Mouse (Mus musculus) embryonic stem cell, embryonic (primary cell): ENCODE data around the gene Tmem100.

ENCODE experiments used
- CTCF ChIA-PET, 4 experiments: fragments of 300-600 bp in 2 of 4; fragments of 350-600 bp in 2 of 4; sonication (Branson Sonifier 250); formaldehyde crosslinking; loops; one replicate each; lab custom pipeline; 2022; ENCODE audit warnings: inconsistent platforms in 2 of 4; lab: Charles Lee
- POLR2A ChIA-PET, 4 experiments: fragments of 300-600 bp in 2 of 4; fragments of 350-600 bp in 2 of 4; sonication (Branson Sonifier 250); formaldehyde crosslinking; loops; one replicate each; lab custom pipeline; 2022; ENCODE audit warnings: antibody characterized with exemption in 4 of 4, inconsistent platforms in 1 of 4; lab: Charles Lee

Gene Tmem100

DNA sequence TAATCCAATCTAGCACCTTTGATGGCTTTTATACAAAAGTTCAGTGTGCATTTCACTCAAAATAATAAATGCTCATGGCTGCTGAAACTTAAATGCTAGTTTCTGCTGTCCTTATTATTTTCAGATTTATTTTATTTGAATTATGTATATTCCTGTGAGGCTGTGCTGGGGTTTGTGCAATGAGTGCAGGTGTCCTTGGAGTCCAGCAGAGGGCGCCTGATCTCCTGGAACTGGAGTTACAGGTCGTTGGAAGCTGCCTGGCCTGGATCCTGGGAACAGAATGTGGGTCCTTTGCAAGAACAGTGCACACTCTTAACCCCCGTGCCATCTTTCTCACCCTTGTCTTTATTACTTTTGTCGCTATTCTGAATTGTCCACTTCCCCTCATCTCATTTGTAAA, 6.3 kb downstream of the Tmem100 start:
- ChIA-PET CTCF (interaction anchor here (0.5 to 4.2 kb wide), 14 partner anchors 17 to 598 kb away, joined by 3 to 44 read pairs (median 4); no protein-coding TSS in a partner anchor), POLR2A (no interaction called here)

DNA sequence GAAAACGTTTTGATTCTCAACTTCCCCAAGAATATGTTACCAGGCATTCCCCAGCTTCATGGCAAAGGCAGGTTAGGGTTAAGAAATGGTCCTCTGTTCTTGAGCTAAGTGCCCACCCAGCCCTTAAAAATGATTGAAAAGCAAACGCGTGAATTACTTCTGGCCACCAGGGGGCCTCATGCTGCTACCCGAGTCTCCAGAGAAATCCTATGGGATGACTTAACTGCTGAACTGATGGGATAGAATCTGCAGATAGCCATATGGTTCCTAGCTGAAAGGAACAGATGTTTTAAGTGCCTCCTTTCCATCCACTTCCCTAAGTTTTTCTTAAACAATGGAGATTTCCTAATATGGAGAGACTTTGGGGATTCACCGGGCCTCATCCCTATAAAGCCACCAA, 7.9 kb downstream of the Tmem100 start:
- ChIA-PET POLR2A (interaction anchor here in 1 of 4 experiments (0.8 to 1.0 kb wide), 2 partner anchors 51 to 130 kb away, joined by 3 read pairs; no protein-coding TSS in a partner anchor), CTCF (interaction anchor here (0.6 to 4.2 kb wide), 17 partner anchors 9 to 194 kb away, joined by 3 to 44 read pairs (median 4); no protein-coding TSS in a partner anchor)

DNA sequence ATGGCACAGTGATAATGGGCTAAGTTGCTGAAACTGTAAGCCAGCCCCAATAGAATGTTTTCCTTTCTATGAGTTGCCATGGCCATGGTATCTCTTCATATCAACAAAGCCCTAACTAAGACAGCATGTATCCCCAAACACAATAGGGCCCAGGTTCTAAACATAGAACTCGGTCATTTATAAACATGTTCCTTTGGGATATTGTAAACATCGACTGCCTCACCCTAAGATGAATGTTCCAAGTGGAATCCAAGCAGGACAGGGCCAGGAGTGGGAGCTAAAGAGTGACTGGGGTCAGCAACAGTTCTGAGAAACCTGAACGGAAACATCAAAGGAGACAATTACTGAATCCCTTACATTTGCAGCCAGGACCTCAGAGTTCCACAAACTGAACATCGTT, 14.3 kb downstream of the Tmem100 start:
- POLR2A ChIA-PET = no interaction called here
- CTCF ChIA-PET = interaction anchor here in 1 of 4 experiments (0.6 kb wide), 1 partner anchor 1359 kb away, joined by 3 read pairs; no protein-coding TSS in a partner anchor

DNA sequence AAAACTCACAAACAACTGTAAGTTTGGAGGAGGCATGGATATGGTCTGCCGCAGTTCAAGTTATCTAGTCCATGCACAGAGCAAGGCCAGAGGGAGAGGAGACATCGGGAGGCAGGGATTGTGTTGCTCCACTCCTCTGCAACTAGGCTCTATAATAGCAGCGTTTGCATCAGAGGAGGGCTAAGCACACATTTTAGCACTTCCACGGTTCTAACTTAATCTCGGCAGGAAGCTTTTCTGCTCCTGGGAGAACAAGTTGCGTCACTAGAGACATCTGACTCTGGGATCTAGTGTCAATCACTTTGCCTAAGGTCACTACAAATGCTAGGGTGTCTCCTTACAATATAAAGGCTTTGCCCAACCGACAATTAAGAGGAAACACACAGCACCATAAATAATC, 16.1 kb downstream of the Tmem100 start:
- CTCF ChIA-PET = interaction anchor here in 1 of 4 experiments (1.2 kb wide), 1 partner anchor 8 kb away, joined by 4 read pairs; no protein-coding TSS in a partner anchor
- POLR2A ChIA-PET = no interaction called here

GRCm38 (mm10) chr11:90047271-90047670, 17.1 kb downstream of the Tmem100 start:
- ChIA-PET CTCF (interaction anchor here in 1 of 4 experiments (1.2 kb wide), 1 partner anchor 9 kb away, joined by 4 read pairs; no protein-coding TSS in a partner anchor), POLR2A (no interaction called here)

- ChIA-PET CTCF (interaction anchor here in 1 of 4 experiments (0.6 kb wide), 1 partner anchor 764 kb away, joined by 3 read pairs; no protein-coding TSS in a partner anchor), POLR2A (no interaction called here)
Measured at GRCm38 (mm10) chr11:90050016-90050415, 19.9 kb downstream of the Tmem100 start.

- ChIA-PET POLR2A (interaction anchor here in 2 of 4 experiments (0.6 to 1.3 kb wide), 4 partner anchors 45 to 176 kb away, joined by 3 to 5 read pairs (median 3); no protein-coding TSS in a partner anchor), CTCF (interaction anchor here in 2 of 4 experiments (1.0 to 1.2 kb wide), 3 partner anchors 15 to 809 kb away, joined by 3 to 4 read pairs (median 3); no protein-coding TSS in a partner anchor)
Measured at GRCm38 (mm10) chr11:90052785-90053184, 22.6 kb downstream of the Tmem100 start.

DNA sequence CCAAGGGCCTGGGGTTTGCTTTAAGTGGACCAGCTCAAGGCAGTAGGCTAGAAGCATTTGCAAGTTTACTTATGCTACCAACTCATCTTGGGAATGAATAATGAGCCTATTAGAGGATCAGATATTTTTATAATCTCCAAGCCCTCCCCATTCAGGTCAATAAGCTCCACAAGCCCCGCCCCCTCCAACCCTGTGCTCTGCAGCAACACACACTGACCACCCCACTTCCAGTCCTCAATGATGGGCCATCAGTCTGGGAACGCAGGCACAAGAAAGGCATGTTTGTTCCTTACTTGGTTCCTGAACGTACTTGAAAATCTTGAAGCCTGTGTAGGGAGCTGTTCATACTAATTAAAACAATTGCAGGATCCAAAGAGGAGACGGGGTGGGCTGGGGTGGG, 23.7 kb downstream of the Tmem100 start:
- POLR2A ChIA-PET = interaction anchor here in 1 of 4 experiments (1.3 kb wide), 1 partner anchor 175 kb away, joined by 5 read pairs; no protein-coding TSS in a partner anchor
- CTCF ChIA-PET = interaction anchor here in 2 of 4 experiments (0.6 to 1.2 kb wide), 2 partner anchors 13 to 16 kb away, joined by 3 to 4 read pairs; no protein-coding TSS in a partner anchor

DNA sequence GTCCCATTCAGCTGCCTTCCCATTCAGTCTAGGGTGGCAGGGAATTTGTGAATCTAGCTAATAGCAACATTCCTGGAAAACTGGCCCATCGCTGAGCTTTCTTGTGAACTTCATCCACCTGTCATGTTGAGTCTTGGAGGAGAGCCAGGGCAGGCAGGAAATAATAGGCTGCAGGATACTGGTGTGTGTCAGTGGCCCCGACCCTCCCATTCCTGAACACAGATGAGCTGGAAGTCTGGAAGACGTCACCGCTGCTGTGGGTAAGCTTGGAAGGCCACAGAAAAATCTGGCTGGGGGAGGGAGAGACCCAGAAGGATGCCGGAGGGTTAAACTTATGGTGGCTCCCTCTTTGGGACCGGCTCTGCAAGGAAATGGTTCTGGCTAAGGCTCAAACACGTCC, 24.3 kb downstream of the Tmem100 start:
- CTCF ChIA-PET = interaction anchor here in 2 of 4 experiments (0.6 to 1.3 kb wide), 2 partner anchors 12 to 115 kb away, joined by 4 to 5 read pairs; no protein-coding TSS in a partner anchor
- POLR2A ChIA-PET = no interaction called here

DNA sequence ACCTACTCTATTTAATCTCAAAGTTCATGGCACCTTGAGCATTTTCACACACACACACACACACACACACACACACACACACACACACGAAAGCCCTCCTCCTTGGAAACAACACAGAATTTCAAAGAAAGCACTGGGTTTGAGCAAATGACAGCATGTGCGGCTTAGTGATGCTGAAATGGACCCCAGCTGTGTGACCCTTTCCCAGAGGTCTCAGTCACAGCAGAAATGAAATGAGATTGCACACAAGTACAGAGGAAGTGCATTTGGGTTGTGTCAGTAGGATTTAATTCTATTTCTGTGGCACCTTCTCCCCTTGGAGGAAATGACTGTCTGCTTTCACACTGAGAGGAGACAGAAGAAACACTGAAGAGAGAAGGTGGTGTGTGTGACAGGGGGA, 26.9 kb downstream of the Tmem100 start:
- POLR2A ChIA-PET = no interaction called here
- CTCF ChIA-PET = no interaction called here

DNA sequence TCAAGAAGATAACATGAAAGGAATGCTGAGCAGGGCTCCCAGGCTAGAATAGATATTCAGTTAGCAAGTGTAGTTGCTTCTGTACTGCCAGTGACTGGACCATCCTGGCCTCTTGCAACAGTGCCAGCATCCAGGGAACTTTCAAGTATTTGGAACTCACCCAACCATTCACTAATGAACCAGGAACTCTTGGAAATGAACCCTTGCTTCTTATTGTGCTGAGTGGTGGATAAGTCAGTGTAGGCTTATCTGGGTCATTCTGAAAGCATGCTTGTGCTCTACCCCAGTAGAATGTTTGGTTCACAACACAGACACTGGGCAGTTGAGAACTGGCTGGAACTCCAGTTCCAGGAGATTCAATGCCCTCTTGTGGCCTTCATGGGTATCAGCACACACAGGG, 29.1 kb downstream of the Tmem100 start:
- POLR2A ChIA-PET = no interaction called here
- CTCF ChIA-PET = interaction anchor here in 1 of 4 experiments (0.6 kb wide), 1 partner anchor 1023 kb away, joined by 3 read pairs; no protein-coding TSS in a partner anchor

GRCm38 (mm10) chr11:90062657-90063056, 32.5 kb downstream of the Tmem100 start:
- ChIA-PET POLR2A (no interaction called here), CTCF (no interaction called here)

GRCm38 (mm10) chr11:90066405-90067250, 36.5 kb downstream of the Tmem100 start:
- ChIA-PET POLR2A (no interaction called here), CTCF (interaction anchor here in 2 of 4 experiments (0.7 to 1.3 kb wide), 2 partner anchors 13 to 103 kb away, joined by 4 read pairs; no protein-coding TSS in a partner anchor)

DNA sequence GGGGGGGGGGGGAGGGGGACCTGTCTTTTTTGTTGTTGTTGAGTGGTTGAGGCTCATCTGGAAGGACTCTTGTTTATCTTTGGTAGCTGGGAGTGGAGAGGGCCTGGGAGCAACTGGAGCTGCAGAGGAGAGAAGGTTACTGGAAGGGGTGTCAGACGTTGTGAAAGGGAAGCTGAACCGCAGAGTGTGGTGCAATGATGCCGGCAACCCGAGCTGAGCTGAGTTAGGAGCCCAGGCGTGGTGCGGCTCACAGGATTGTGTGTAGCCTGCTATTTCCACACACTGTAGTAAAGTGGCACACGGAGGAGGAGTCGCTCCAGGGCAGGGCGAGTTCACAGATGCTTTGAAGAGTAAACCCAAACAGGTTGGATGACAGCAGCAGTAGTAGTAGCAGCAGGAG, 41.6 kb downstream of the Tmem100 start:
- ChIA-PET CTCF (interaction anchor here in 2 of 4 experiments (0.6 to 0.8 kb wide), 2 partner anchors 33 to 42 kb away, joined by 3 to 9 read pairs; no protein-coding TSS in a partner anchor), POLR2A (no interaction called here)

DNA sequence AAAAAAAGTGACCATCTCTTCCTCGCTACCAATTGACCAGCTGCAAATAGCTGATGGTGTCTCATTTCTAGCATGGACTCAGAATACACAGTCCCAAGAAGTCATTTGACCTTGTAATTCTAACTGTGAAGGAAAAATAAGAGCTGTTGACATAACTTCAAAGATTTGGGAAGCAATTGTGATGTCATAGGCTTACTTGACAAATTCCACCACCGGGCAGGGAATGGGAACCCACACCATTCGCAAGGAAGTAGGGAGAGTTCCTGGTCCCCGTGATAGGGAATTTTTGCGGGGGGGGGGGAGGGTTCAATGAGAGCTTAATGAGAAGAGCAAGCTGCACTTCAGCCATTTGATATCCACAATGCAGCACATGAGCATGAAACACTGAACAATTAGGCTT, 43.1 kb downstream of the Tmem100 start:
- ChIA-PET CTCF (no interaction called here), POLR2A (interaction anchor here in 1 of 4 experiments (1.6 kb wide), 1 partner anchor 24 kb away, joined by 3 read pairs; no protein-coding TSS in a partner anchor)

DNA sequence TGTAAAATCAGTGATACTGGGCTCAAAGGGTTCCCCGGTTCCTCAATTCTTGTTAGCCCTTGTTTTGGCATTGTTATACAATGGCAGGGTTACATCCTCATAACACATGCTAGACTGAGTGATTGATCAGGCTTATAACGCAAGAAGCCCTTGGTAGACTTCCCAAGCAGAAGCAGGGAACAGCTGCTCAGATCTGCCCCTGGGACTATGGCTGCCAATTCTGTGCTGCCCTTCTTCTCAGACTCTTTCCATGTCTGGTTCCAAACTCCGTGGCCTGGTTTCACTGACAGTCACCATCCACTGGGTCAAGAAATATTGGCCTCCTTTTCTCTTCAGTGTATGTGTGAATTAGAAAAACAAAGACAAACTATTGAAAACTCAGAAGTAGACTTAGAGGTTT, 46.5 kb downstream of the Tmem100 start:
- ChIA-PET CTCF (no interaction called here), POLR2A (no interaction called here)

DNA sequence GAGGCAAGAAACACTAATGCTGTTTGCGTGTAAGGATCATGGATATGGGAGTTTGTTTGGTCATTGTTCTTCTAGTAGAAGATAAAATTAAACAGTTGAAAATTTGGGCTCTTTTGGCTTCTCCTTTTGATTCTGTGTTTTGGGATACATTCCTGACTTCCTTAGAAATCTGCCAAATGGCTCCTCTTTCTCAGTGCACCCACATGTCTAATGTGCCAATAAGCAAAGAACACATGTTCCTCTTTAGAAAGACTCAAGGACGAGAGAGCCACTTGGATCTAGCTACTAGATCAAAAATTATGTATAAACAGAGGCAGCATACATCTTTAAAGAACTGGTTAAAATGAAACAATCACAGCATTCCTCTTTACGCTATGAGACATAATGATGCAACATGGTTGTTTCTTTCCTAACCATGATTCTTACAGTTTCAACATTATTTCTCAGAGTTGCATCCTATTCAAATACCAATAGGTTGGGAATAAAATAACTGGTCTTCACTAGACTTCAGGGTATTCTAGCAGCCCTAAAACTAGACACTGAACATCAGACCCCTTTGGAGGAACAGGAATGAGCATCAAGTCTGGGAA, 50.6 kb downstream of the Tmem100 start:
- ChIA-PET CTCF (interaction anchor here in 1 of 4 experiments (0.7 kb wide), 1 partner anchor 100 kb away, joined by 3 read pairs; no protein-coding TSS in a partner anchor), POLR2A (interaction anchor here in 1 of 4 experiments (0.6 kb wide), 1 partner anchor 139 kb away, joined by 5 read pairs; no protein-coding TSS in a partner anchor)

DNA sequence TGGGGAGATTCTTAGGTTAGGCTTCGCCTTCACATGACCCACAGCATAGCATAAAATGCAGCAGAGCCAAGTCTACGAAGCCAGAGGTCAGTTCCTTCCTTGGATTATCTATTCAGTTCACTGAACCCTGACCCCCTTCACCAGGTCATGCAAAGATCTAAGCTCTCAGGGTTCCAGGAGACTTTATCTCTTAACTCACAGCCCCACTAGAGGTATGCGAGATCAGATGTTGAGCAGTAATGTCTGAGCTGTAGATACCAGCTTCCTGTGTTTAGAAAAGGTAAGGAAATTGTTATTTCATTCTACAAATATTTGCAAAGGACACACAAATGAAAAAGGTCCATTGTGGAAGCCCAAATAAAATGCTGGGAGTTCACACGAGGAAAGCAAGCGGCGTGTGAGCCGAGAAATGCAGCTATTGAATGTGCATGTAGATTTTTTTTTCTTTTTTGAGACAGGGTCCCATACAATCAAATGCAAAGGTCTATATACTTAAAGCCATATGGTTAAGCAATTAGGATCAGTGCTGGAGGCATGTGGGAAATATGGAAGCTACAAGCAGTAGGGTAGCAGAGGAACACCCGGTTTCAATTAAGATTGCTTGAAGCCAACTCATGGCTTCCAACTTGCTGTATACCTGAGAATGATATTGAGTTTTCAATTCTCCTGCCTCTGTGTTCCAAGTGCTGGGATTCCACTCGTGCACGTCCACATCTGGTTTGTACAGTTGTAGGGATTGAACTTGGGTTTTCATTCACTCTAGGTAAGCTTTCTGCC, 51.9 kb downstream of the Tmem100 start:
- ChIA-PET POLR2A (interaction anchor here in 1 of 4 experiments (0.7 kb wide), 1 partner anchor 19 kb away, joined by 3 read pairs; no protein-coding TSS in a partner anchor), CTCF (interaction anchor here in 1 of 4 experiments (0.7 kb wide), 1 partner anchor 41 kb away, joined by 3 read pairs; no protein-coding TSS in a partner anchor)
